In the genomic region with DNA sequence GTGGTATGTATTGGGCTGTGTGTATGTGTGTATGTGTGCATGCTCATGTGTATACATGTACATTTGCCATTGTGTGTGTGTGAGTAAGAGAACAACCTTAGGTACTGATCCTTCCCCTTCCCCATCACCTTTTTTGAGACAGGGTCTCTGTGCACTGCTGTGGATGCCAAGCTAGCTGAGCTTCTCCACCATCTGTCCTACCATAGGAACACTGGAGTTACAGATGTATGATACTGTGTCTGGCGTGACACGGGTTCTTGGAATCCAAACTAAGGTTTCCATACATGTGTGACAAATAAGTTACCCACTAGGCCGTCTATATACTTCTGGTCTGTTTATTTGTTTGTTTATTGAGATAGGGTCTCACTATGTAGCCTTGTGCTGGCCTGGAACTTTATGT, we compare ENCODE assay signal across 16 mouse cellular contexts.
"Had no signal": no experiment of that assay in that cellular context is flagged by ENCODE, and none has a peak within 500 bp of the region (broad histone marks: within the 10 kb centered on the region; RNA-seq: fewer than 3 reads in every experiment).

No protein-coding gene starts in this region.

- H3K27me3 ChIP-seq: neural tube, embryonic 13.5 days; neural tube, embryonic 15.5 days; stomach, embryonic 15.5 days had no signal

- H3K4me2 ChIP-seq: neural tube, embryonic 13.5 days; neural tube, embryonic 15.5 days; stomach, embryonic 15.5 days had no signal

- DNase-seq: retina, postnatal 1 day; right cerebral cortex, adult 18-20 months; right cerebral cortex, postnatal 14 days; right cerebral cortex, postnatal 25 days; right cerebral cortex, postnatal 4 days; spleen, adult 18-20 months; thymus, adult 18-20 months; thymus, adult 2 months; thymus, postnatal 14 days; thymus, postnatal 25 days; thymus, postnatal 36 days; thymus, postnatal 4 days had no signal

- H3K27ac ChIP-seq: neural tube, embryonic 13.5 days; neural tube, embryonic 15.5 days; stomach, embryonic 15.5 days; stomach, postnatal 0 days had no signal

- H3K4me3 ChIP-seq: neural tube, embryonic 13.5 days; neural tube, embryonic 15.5 days; stomach, embryonic 15.5 days had no signal

- H3K9me3 ChIP-seq: neural tube, embryonic 13.5 days; neural tube, embryonic 15.5 days; stomach, embryonic 15.5 days had no signal

- H3K9ac ChIP-seq: neural tube, embryonic 13.5 days; neural tube, embryonic 15.5 days; stomach, embryonic 15.5 days had no signal

- H3K36me3 ChIP-seq: neural tube, embryonic 13.5 days; neural tube, embryonic 15.5 days; stomach, embryonic 15.5 days had no signal
